Mouse (Mus musculus) liver, embryonic 11.5 days (tissue): ENCODE data around the gene Rtn4r. TPM values are rescaled to one million over a fixed set of nuclear protein-coding genes. Genes with fewer than 3 reads are reported as not detected.
A peak's percentile ranks its signal among the peaks of the same experiment; 100 is the strongest.

Experiments
- ATAC-seq: fragments of 200-750 bp; cut with Nextera tagmentation; replicated peaks from 2 replicates; pipeline ENCODE4 v1.8.0; 2017; ENCODE audit warnings: moderate number of reproducible peaks, mild to moderate bottlenecking, moderate TSS enrichment, moderate library complexity; ENCODE audit not compliant: low FRiP score
- DNase-seq: peaks from one replicate; pipeline ENCODE4 v3.0.0-alpha.2; 2017; ENCODE audit warnings: low spot score
- H3K27ac ChIP-seq: fragments of 300-500 bp; sonication (generic); 2 replicates; pipeline ENCODE4 v1.5.1; 2014; ENCODE audit warnings: mild to moderate bottlenecking, low read depth, low read length, control low read depth
- H3K27me3 ChIP-seq: fragments of 300-500 bp; sonication (generic); replicated peaks from 2 replicates; pipeline ENCODE4 v1.6.1; 2014; ENCODE audit warnings: low read length, mixed read lengths; ENCODE audit not compliant: control insufficient read depth, insufficient read depth
- H3K36me3 ChIP-seq: fragments of 300-500 bp; sonication (generic); 2 replicates; pipeline ENCODE4 v1.6.1; 2014; ENCODE audit warnings: mild to moderate bottlenecking, low read length, moderate library complexity, mixed read lengths; ENCODE audit not compliant: control insufficient read depth, insufficient read depth
- H3K4me1 ChIP-seq: fragments of 300-500 bp; sonication (generic); replicated peaks from 2 replicates; pipeline ENCODE4 v1.6.1; 2014; ENCODE audit warnings: low read length, mixed read lengths; ENCODE audit not compliant: control insufficient read depth, insufficient read depth
- H3K4me2 ChIP-seq: fragments of 300-500 bp; sonication (generic); 2 replicates; pipeline ENCODE4 v1.6.1; 2014; ENCODE audit warnings: mild to moderate bottlenecking, control low read depth, moderate library complexity
- H3K4me3 ChIP-seq: fragments of 300-500 bp; sonication (generic); 2 replicates; pipeline ENCODE4 v1.5.1; 2014; ENCODE audit warnings: low read depth, low read length, control low read depth
- H3K9ac ChIP-seq: fragments of 300-500 bp; sonication (generic); 2 replicates; pipeline ENCODE4 v1.6.1; 2014; ENCODE audit warnings: low read depth, low read length, control low read depth
- H3K9me3 ChIP-seq: fragments of 300-500 bp; sonication (generic); 2 replicates; pipeline ENCODE4 v1.6.1; 2016; ENCODE audit warnings: low read length, inconsistent platforms, mixed read lengths; ENCODE audit not compliant: control insufficient read depth
- WGBS: fragments of 180-500 bp; shearing (Covaris S2); extraction: QIAGEN DNeasy Blood & Tissue Kit; methylation state at CpG from one replicate; pipeline ENCODE4 v1.1.7; 2014; 5-methylcytosine and 5-hydroxymethylcytosine counted together
- polyA plus RNA-seq: library from polyadenylated mRNA; unstranded; fragments of >200 nt; fragmentation: Nextera tagmentation; extraction: Ambion mirVana; gene quantifications from 2 replicates; pipeline ENCODE4 v1.2.1, GENCODE M21; 2014

Gene Rtn4r
- polyA plus RNA-seq, 1 experiment from 2014 or later: 0.96 TPM

DNA sequence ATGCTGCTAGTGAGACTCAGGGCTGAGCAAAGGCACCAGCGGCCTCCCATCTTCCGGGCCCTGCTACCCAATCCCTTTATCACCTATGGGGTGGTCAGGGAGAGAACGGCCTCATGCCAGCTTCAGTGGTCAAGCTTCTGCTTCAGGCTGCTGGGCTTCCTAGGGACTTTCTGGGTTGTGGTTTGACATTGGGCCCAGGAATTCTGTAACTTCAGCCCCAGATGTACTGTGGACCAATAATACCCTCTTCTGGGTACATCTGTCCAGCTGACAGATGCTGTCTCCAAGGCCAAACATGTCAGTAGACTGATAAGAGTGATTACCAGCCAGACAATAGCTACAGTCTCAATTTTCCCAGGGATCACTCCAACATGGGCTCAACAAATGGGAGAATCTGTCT is 42.3 kb downstream of the Rtn4r start:
- no peak for DNase-seq
- ATAC-seq: no peak
- Histone ChIP-seq H3K9ac (no peak overlapping the region), H3K27me3 (no peaks in the 10 kb centered on the region), H3K4me2 (no peak overlapping the region), H3K4me1 (no peaks in the 10 kb centered on the region; the same call in 1 of the 2 replicates), H3K36me3 (no peaks in the 10 kb centered on the region), H3K9me3 (no peaks in the 10 kb centered on the region), H3K4me3 (no peak overlapping the region), H3K27ac (no peak overlapping the region)
- WGBS: 79% methylated on average over 3 of the region's 3 CpGs

DNA sequence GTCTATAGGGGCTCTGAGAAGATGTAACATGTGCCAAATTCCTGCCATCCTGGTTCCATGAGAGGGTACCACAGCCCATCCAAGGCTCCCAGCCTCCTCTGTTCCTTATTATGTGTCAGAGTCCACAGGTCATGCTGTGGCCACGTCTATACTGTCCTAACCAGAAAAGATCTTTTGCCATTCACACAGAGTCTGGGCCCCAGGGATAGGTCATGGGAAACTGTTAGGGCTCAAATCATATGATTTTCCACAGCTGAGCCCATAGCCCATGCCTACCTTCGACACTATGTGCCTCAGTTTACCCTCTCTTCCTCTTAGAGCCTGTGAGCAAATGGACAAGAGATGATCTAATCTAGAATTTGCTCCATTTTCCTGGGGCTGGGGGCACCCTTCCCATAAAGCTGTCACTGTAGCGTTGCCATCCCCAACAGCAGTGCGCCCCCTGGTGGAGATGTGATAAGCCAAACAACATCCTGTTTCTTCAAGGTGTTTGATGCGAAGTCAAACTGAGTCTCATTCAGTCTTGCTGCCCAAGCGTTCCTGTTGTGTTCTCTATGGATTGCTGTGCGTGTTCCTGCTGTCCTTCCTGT is 44.9 kb downstream of the Rtn4r start:
- no peak overlapping the region for H3K27ac ChIP-seq
- H3K4me2 ChIP-seq: no peak overlapping the region
- no peaks in the 10 kb centered on the region for H3K27me3 ChIP-seq
- H3K4me1 ChIP-seq: peaks cover 5% of the 10 kb centered on the region; the same call in 1 of the 2 replicates
- ATAC-seq (no peak), DNase-seq (peak; percentile 68)
- H3K9me3 ChIP-seq: no peaks in the 10 kb centered on the region
- 10% methylated on average over 7 of the region's 7 CpGs for WGBS
- H3K9ac ChIP-seq: no peak overlapping the region
- H3K36me3 ChIP-seq: no peaks in the 10 kb centered on the region
- H3K4me3 ChIP-seq: no peak overlapping the region

GRCm38 (mm10) chr16:18173231-18173630 is 45.8 kb downstream of the Rtn4r start:
- Histone ChIP-seq H3K9me3 (no peaks in the 10 kb centered on the region), H3K9ac (no peak overlapping the region), H3K4me1 (peaks cover 8% of the 10 kb centered on the region; the same call in 1 of the 2 replicates), H3K36me3 (no peaks in the 10 kb centered on the region), H3K27ac (no peak overlapping the region), H3K4me3 (no peak overlapping the region), H3K27me3 (no peaks in the 10 kb centered on the region), H3K4me2 (no peak overlapping the region)
- ATAC-seq (no peak), DNase-seq (no peak)
- WGBS: 80% methylated on average over 9 of the region's 9 CpGs

DNA sequence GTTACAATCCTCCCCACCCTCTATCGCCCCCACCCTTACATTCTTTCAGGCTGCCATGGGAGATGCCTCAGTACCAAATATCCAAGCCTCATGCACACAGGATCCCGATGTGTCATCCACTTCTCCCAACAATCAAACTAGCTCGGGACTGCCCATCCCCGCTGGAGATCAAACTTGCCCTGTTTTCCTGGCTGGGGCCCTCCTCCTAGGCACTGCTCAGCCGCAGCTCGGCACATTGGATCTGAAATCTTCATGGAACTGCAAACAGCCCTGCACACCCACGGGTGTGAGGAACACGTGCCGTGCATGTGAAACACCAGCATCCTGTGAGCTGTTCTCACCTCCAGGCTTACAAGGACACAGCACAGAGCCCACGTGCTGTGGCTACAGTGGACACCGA is 46.3 kb downstream of the Rtn4r start:
- H3K36me3 ChIP-seq: no peaks in the 10 kb centered on the region
- H3K4me3 ChIP-seq: no peak overlapping the region
- H3K27ac ChIP-seq: no peak overlapping the region
- no peak overlapping the region for H3K9ac ChIP-seq
- ATAC-seq (no peak), DNase-seq (no peak)
- no peaks in the 10 kb centered on the region for H3K9me3 ChIP-seq
- WGBS: 79% methylated on average over 11 of the region's 11 CpGs
- no peaks in the 10 kb centered on the region for H3K27me3 ChIP-seq
- H3K4me1 ChIP-seq: peaks cover 8% of the 10 kb centered on the region; the same call in 1 of the 2 replicates
- H3K4me2 ChIP-seq: no peak overlapping the region

- H3K27ac ChIP-seq: peak overlapping the region; percentile 60; the same call in 1 of the 2 replicates
- peak; percentile 72 for ATAC-seq
- WGBS: 22% methylated on average over 6 of the region's 6 CpGs
Measured at GRCm38 (mm10) chr16:18175817-18176541, 48.5 kb downstream of the Rtn4r start.

DNA sequence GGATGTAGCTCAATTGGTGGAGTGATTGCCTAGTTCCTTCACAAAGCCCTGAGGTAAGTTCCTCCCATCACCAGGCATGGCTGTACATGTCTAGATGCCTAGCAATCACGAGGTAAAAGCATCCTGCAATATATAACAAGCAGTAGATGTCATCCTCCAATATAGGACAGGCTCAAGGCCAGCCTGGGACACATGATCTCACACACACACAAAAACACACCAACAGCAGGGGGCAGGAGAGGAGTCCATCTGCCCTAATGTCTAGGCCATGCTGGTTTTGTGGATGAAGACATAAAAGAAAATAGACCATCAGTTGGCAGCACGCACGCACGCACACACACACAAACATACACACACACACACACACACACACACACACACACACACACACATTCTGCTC is 49.3 kb downstream of the Rtn4r start:
- Histone ChIP-seq H3K27me3 (no peaks in the 10 kb centered on the region), H3K4me3 (no peak overlapping the region), H3K9ac (no peak overlapping the region), H3K9me3 (no peaks in the 10 kb centered on the region), H3K36me3 (no peaks in the 10 kb centered on the region), H3K4me2 (0 out of 2 replicates have a peak overlapping the region, but pooled peaks have one; percentile 20), H3K4me1 (peaks cover 8% of the 10 kb centered on the region; the same call in 1 of the 2 replicates), H3K27ac (peak overlapping the region; percentile 60; the same call in 1 of the 2 replicates)
- DNase-seq (no peak), ATAC-seq (0 out of 2 replicates have a peak, but pooled peaks have one; percentile 13)
- WGBS: 74% methylated on average over 4 of the region's 4 CpGs

More at GRCm38 (mm10) chr16:18175817-18176541, 48.5 kb downstream of the Rtn4r start:
- no peaks in the 10 kb centered on the region for H3K36me3 ChIP-seq
- DNase-seq: no peak
- peaks cover 8% of the 10 kb centered on the region; the same call in 1 of the 2 replicates for H3K4me1 ChIP-seq
- no peaks in the 10 kb centered on the region for H3K27me3 ChIP-seq
- H3K9me3 ChIP-seq: no peaks in the 10 kb centered on the region
- H3K4me2 ChIP-seq: peak overlapping the region; percentile 28; the same call in 1 of the 2 replicates
- H3K9ac ChIP-seq: no peak overlapping the region
- H3K4me3 ChIP-seq: no peak overlapping the region

DNA sequence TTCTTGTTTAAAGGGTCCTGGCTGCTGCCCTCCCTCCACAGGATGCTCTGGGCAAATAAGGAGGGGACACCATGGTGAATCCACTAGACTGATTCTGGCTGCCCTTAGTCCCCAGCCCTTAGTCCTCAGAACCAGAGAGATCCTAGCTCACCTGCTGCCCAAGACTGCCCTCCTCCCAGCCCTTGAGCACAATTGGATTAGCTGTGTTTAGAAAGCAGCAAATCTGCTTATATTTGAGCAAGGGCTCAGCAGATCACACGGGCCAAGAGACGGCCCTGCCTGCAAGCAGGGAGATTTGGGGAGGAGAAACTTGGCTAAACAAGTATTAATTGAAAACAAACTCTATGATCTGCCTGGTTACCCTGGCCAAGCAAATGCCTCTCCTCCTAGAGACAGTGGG is 52.1 kb downstream of the Rtn4r start:
- H3K9ac ChIP-seq: peak overlapping the region; percentile 20; the same call in 1 of the 2 replicates
- no peak overlapping the region for H3K4me3 ChIP-seq
- WGBS: 48% methylated on average over 2 of the region's 2 CpGs
- ATAC-seq: no peak
- no peak for DNase-seq
- no peak overlapping the region for H3K4me2 ChIP-seq
- H3K4me1 ChIP-seq: peaks cover 8% of the 10 kb centered on the region; the same call in 1 of the 2 replicates
- no peaks in the 10 kb centered on the region for H3K36me3 ChIP-seq
- no peaks in the 10 kb centered on the region; the same call in 1 of the 2 replicates for H3K27me3 ChIP-seq
- no peaks in the 10 kb centered on the region for H3K9me3 ChIP-seq
- no peak overlapping the region for H3K27ac ChIP-seq

DNA sequence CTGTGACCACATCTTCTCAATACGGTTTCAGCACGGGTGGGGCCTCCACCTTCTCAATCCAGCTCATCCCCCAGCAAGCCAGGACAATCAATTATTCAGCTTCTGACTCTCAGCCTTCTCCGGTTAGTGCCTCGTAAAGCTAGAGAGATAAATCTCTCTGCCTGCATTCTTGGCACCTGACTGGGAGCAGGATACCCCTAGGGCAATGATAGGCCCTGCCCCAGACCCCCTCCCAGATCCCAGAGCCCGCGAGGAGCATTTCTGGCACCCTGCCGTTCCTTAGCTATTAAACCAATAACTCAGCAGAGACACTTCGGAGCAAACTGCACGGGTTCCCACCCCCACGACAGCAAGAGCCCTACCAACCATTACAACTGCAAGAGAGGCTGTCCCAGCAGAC is 54.0 kb downstream of the Rtn4r start:
- H3K27me3 ChIP-seq: no peaks in the 10 kb centered on the region; the same call in 1 of the 2 replicates
- H3K4me2 ChIP-seq: no peak overlapping the region
- H3K36me3 ChIP-seq: no peaks in the 10 kb centered on the region
- no peak overlapping the region for H3K9ac ChIP-seq
- DNase-seq: no peak
- H3K4me1 ChIP-seq: peaks cover 7% of the 10 kb centered on the region; the same call in 1 of the 2 replicates
- H3K4me3 ChIP-seq: no peak overlapping the region
- H3K27ac ChIP-seq: no peak overlapping the region
- no peaks in the 10 kb centered on the region for H3K9me3 ChIP-seq
- ATAC-seq: no peak
- WGBS: 58% methylated on average over 10 of the region's 10 CpGs
